Mouse (Mus musculus): ENCODE measurements around the gene Ptcd3. TPM values are rescaled to one million over a fixed set of nuclear protein-coding genes. Genes with fewer than 3 reads are reported as not detected.
"Not testable (repeated sequence)": the region's sequence is repeated elsewhere in the genome, so short reads cannot be mapped to it uniquely, and the experiment has no call there.

Gene Ptcd3
- total RNA-seq, 1 experiment from 2014 or later, result 72.5 TPM

GRCm38 (mm10) chr6:71893263-71893662, 15.3 kb downstream of the Ptcd3 start:
- ATAC-seq (replicated peaks; ENCODE audit: insufficient number of reproducible peaks, low FRiP score, low TSS enrichment, poor library complexity, severe bottlenecking), result no peak

GRCm38 (mm10) chr6:71877965-71878760, 30.4 kb downstream of the Ptcd3 start:
- ATAC-seq (replicated peaks; ENCODE audit: insufficient number of reproducible peaks, low FRiP score, low TSS enrichment, poor library complexity, severe bottlenecking), result no peak

GRCm38 (mm10) chr6:71871396-71871795, 37.2 kb downstream of the Ptcd3 start:
- no peak for ATAC-seq (replicated peaks; ENCODE audit: insufficient number of reproducible peaks, low FRiP score, low TSS enrichment, poor library complexity, severe bottlenecking)

GRCm38 (mm10) chr6:71868809-71869208, 39.7 kb downstream of the Ptcd3 start:
- no peak for ATAC-seq (replicated peaks; ENCODE audit: insufficient number of reproducible peaks, low FRiP score, low TSS enrichment, poor library complexity, severe bottlenecking)

GRCm38 (mm10) chr6:71867751-71868150, 40.8 kb downstream of the Ptcd3 start:
- ATAC-seq (replicated peaks; ENCODE audit: insufficient number of reproducible peaks, low FRiP score, low TSS enrichment, poor library complexity, severe bottlenecking), result no peak

GRCm38 (mm10) chr6:71846906-71847305, 61.6 kb downstream of the Ptcd3 start:
- ATAC-seq (replicated peaks; ENCODE audit: insufficient number of reproducible peaks, low FRiP score, low TSS enrichment, poor library complexity, severe bottlenecking), result not testable (repeated sequence)

- ATAC-seq (replicated peaks; ENCODE audit: insufficient number of reproducible peaks, low FRiP score, low TSS enrichment, poor library complexity, severe bottlenecking), result no peak
Measured at GRCm38 (mm10) chr6:71840597-71841290, 67.8 kb downstream of the Ptcd3 start.

GRCm38 (mm10) chr6:71839815-71840214, 68.7 kb downstream of the Ptcd3 start:
- no peak for ATAC-seq (replicated peaks; ENCODE audit: insufficient number of reproducible peaks, low FRiP score, low TSS enrichment, poor library complexity, severe bottlenecking)

- ATAC-seq (replicated peaks; ENCODE audit: insufficient number of reproducible peaks, low FRiP score, low TSS enrichment, poor library complexity, severe bottlenecking), result no peak
Measured at GRCm38 (mm10) chr6:71836811-71837210, 71.7 kb downstream of the Ptcd3 start.

GRCm38 (mm10) chr6:71831581-71831960, 77.0 kb downstream of the Ptcd3 start:
- peak; percentile 95 for ATAC-seq (replicated peaks; ENCODE audit: insufficient number of reproducible peaks, low FRiP score, low TSS enrichment, poor library complexity, severe bottlenecking)

GRCm38 (mm10) chr6:71830690-71831580, 77.6 kb downstream of the Ptcd3 start, which contains the start of gene Immt:
Gene Immt, plus strand, starts transcription at chr6:71831331.
- ATAC-seq (replicated peaks; ENCODE audit: insufficient number of reproducible peaks, low FRiP score, low TSS enrichment, poor library complexity, severe bottlenecking), result peak; percentile 94

Other genes with a start within 250 kb of the Ptcd3 start
- not detected in 3 replicates for gene Reep1, start 201.2 kb downstream of the Ptcd3 start, total RNA-seq (2017)
- gene Mrpl35, start 81.8 kb downstream of the Ptcd3 start, total RNA-seq (2017), result 9.6 to 29.0 TPM (median 17.5 TPM) in 3 replicates
- 77.9 to 115 TPM (median 82.7 TPM) in 3 replicates for gene Immt, start 77.4 kb downstream of the Ptcd3 start, total RNA-seq (2017)
- 28.3 to 32.8 TPM (median 28.6 TPM) in 3 replicates for gene Polr1a, start 303 bp upstream of the Ptcd3 start, total RNA-seq (2017)
- gene St3gal5, start 188.8 kb upstream of the Ptcd3 start, total RNA-seq (2017), result 28.9 to 43.8 TPM (median 38.3 TPM) in 3 replicates

Data from monocyte, adult 5-6 weeks (primary cell).